Mouse (Mus musculus): ENCODE data around the gene Slc22a1. TPM values are rescaled to one million over a fixed set of nuclear protein-coding genes. Genes with fewer than 3 reads are reported as not detected.

Gene Slc22a1
- total and polyA plus RNA-seq, 3 experiments: 0.64 to 1.1 (median 0.76) TPM

GRCm38 (mm10) chr17:12712191-12712590 is 36.6 kb upstream of the Slc22a1 start:
- Histone ChIP-seq H3K4me3 (replicated peaks in 1 of 3; ENCODE audit: low read depth in 2 of 3, low read length in 2 of 3, poor library complexity in 1 of 3) (no peak overlapping the region), H3K4me2 (ENCODE audit: insufficient read depth, low read depth, poor library complexity, severe bottlenecking) (no peak overlapping the region), H3K27ac (ENCODE audit: insufficient read depth, low read depth) (no peak overlapping the region), H3K79me2 (replicated peaks; ENCODE audit: control insufficient read depth, extremely low read depth, insufficient read depth, poor library complexity, severe bottlenecking) (no peaks in the 10 kb centered on the region), H3K27me3 (replicated peaks) (no peaks in the 10 kb centered on the region), H3K36me3 (replicated peaks in 1 of 2; ENCODE audit: control insufficient read depth in 1 of 2, insufficient read depth in 1 of 2, low read length in 1 of 2) (peaks cover 67 to 93% of the 10 kb centered on the region in 2 experiments), H3K9me3 (replicated peaks; ENCODE audit: low read length) (no peaks in the 10 kb centered on the region), H3K4me1 (ENCODE audit: control insufficient read depth in 1 of 2, insufficient read depth in 2 of 2) (no peaks in the 10 kb centered on the region), H3K9ac (ENCODE audit: insufficient read depth, low read depth) (no peak overlapping the region)
- in situ Hi-C loops (cut with MboI; ENCODE audit: low pct_ligation_motif_present, low pct_unique_long_range_greater_than_20kb, low sequenced_read_pairs) (no loop called here), dilution Hi-C loops (cut with MboI; ENCODE audit: extremely low pct_ligation_motif_present, extremely low pct_unique_long_range_greater_than_20kb, low sequenced_read_pairs) (no loop called here)
- DNase-seq (ENCODE audit: extremely low read depth): no peak
- TF ChIP-seq GABPA (IDR thresholded peaks at IDR 0.05; ENCODE audit: insufficient replicate concordance, low read depth, low read length) (no peak), CTCF (conservative IDR thresholded peaks at IDR 0.05 in 1 of 2, IDR thresholded peaks at IDR 0.05 in 1 of 2; ENCODE audit: low read depth in 2 of 2, low read length in 2 of 2) (no peak), MXI1 (IDR thresholded peaks at IDR 0.05; ENCODE audit: low read depth, low read length) (no peak), RCOR1 (conservative IDR thresholded peaks at IDR 0.05; ENCODE audit: low read depth, low read length) (no peak), MEF2A (IDR thresholded peaks at IDR 0.05; ENCODE audit: borderline replicate concordance, low read depth, low read length) (no peak), JUND (conservative IDR thresholded peaks at IDR 0.05; ENCODE audit: low read depth, low read length) (no peak), BHLHE40 (IDR thresholded peaks at IDR 0.05; ENCODE audit: low read depth, low read length) (no peak), ZNF384 (IDR thresholded peaks at IDR 0.05; ENCODE audit: low read depth, low read length) (no peak), TBP (conservative IDR thresholded peaks at IDR 0.05; ENCODE audit: low read depth, low read length) (no peak), MAZ (IDR thresholded peaks at IDR 0.05; ENCODE audit: low read depth, low read length) (no peak), CHD2 (IDR thresholded peaks at IDR 0.05; ENCODE audit: low read length) (no peak), TCF12 (IDR thresholded peaks at IDR 0.05; ENCODE audit: low read depth, low read length) (no peak), POLR2A (IDR thresholded peaks at IDR 0.05; ENCODE audit: low read depth, low read length) (no peak), MAFK (IDR thresholded peaks at IDR 0.05; ENCODE audit: insufficient replicate concordance, low read length) (no peak), ETS1 (conservative IDR thresholded peaks at IDR 0.05; ENCODE audit: low read depth, low read length) (no peak)

DNA sequence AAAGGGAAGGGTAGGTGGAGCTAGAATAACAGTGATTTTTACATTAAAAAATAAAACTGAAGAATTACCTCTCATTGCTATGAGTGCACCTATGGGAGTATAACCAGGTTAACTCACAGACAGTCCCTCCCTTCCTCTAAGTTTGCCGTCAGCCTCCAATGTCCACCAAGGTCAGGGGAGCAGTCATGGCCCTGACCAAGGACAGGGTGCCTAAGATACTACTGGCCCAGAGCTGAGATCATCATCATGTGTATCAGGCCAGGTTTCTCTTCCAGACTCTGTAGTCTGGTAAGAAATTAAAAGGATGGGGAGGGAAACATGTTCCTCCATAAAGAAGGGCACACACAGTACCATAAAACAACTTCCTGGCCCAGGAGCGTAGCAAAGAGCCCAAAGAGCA is 35.3 kb upstream of the Slc22a1 start:
- dilution Hi-C loops (cut with MboI; ENCODE audit: extremely low pct_ligation_motif_present, extremely low pct_unique_long_range_greater_than_20kb, low sequenced_read_pairs): no loop called here
- in situ Hi-C loops (cut with MboI; ENCODE audit: low pct_ligation_motif_present, low pct_unique_long_range_greater_than_20kb, low sequenced_read_pairs): no loop called here
- Histone ChIP-seq H3K27ac (ENCODE audit: insufficient read depth, low read depth) (no peak overlapping the region), H3K36me3 (replicated peaks in 1 of 2; ENCODE audit: control insufficient read depth in 1 of 2, insufficient read depth in 1 of 2, low read length in 1 of 2) (peaks cover 59 to 92% of the 10 kb centered on the region in 2 experiments), H3K4me2 (ENCODE audit: insufficient read depth, low read depth, poor library complexity, severe bottlenecking) (no peak overlapping the region), H3K4me1 (ENCODE audit: control insufficient read depth in 1 of 2, insufficient read depth in 2 of 2) (no peaks in the 10 kb centered on the region), H3K27me3 (replicated peaks) (no peaks in the 10 kb centered on the region), H3K9ac (ENCODE audit: insufficient read depth, low read depth) (no peak overlapping the region), H3K4me3 (replicated peaks in 1 of 3; ENCODE audit: low read depth in 2 of 3, low read length in 2 of 3, poor library complexity in 1 of 3) (no peak overlapping the region), H3K79me2 (replicated peaks; ENCODE audit: control insufficient read depth, extremely low read depth, insufficient read depth, poor library complexity, severe bottlenecking) (no peaks in the 10 kb centered on the region), H3K9me3 (replicated peaks; ENCODE audit: low read length) (no peaks in the 10 kb centered on the region)
- no peak for DNase-seq (ENCODE audit: extremely low read depth)
- no peak for TF ChIP-seq ETS1 (conservative IDR thresholded peaks at IDR 0.05; ENCODE audit: low read depth, low read length)
- TF ChIP-seq CHD2 (IDR thresholded peaks at IDR 0.05; ENCODE audit: low read length): no peak
- no peak for TF ChIP-seq ELF1 (IDR thresholded peaks at IDR 0.05; ENCODE audit: low read depth, low read length)
- TF ChIP-seq BHLHE40 (IDR thresholded peaks at IDR 0.05; ENCODE audit: low read depth, low read length): no peak
- TF ChIP-seq IRF4 (IDR thresholded peaks at IDR 0.05; ENCODE audit: low read depth, low read length): no peak
- TF ChIP-seq TBP (conservative IDR thresholded peaks at IDR 0.05; ENCODE audit: low read depth, low read length): no peak
- TF ChIP-seq MXI1 (IDR thresholded peaks at IDR 0.05; ENCODE audit: low read depth, low read length): no peak
- no peak for TF ChIP-seq MEF2A (IDR thresholded peaks at IDR 0.05; ENCODE audit: borderline replicate concordance, low read depth, low read length)
- TF ChIP-seq JUN (IDR thresholded peaks at IDR 0.05; ENCODE audit: insufficient read depth, low read depth, low read length): no peak
- no peak for TF ChIP-seq HCFC1 (IDR thresholded peaks at IDR 0.05; ENCODE audit: low read depth, low read length)
- TF ChIP-seq NELFE (IDR thresholded peaks at IDR 0.05; ENCODE audit: low read depth, low read length): no peak
- no peak for TF ChIP-seq CTCF (conservative IDR thresholded peaks at IDR 0.05 in 1 of 2, IDR thresholded peaks at IDR 0.05 in 1 of 2; ENCODE audit: low read depth in 2 of 2, low read length in 2 of 2)
- TF ChIP-seq MAX (IDR thresholded peaks at IDR 0.05; ENCODE audit: low read length): no peak
- no peak for TF ChIP-seq USF1 (IDR thresholded peaks at IDR 0.05; ENCODE audit: low read depth, low read length)
- TF ChIP-seq CHD1 (IDR thresholded peaks at IDR 0.05; ENCODE audit: low read depth, low read length): no peak

All from CH12.LX (cell line).